Mouse (Mus musculus): ENCODE measurements at regions not wholly inside any gene's neighbourhood (a gene's known extent, or its start where the extent isn't known, plus 50 kb on each side); places are given as distances from the start of the nearest gene placed in this dataset.
"Not testable (repeated sequence)": the region's sequence is repeated elsewhere in the genome, so short reads cannot be mapped to it uniquely, and the experiment has no call there.

DNA sequence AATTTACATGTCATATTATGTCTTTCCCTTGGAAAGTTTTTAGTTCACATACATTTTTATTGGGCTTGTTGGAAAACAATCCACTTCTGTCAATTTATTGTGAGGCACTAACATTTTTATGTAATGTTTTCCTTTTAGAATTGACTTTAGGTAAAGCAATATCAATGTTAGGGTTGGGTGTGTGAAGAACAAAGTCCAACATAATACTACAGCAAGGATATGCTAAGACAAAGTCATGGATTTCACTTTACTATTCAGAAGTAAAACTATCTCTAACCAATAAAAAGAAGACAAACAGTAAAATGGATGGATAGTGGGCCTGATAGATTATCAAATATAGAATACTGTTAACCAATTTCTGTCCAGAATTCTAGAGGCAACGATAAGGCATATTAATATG is 208.4 kb downstream of the Amd2 start:
- WGBS, result 37% methylated on average over 1 of the region's 1 CpGs
- DNase-seq (ENCODE audit: low read depth, low spot score), result peak; percentile 25

GRCm38 (mm10) chr10:35502620-35503019 is 209.1 kb downstream of the Amd2 start:
- DNase-seq (ENCODE audit: low read depth, low spot score), result no peak
- 16% methylated on average over 3 of the region's 3 CpGs for WGBS

DNA sequence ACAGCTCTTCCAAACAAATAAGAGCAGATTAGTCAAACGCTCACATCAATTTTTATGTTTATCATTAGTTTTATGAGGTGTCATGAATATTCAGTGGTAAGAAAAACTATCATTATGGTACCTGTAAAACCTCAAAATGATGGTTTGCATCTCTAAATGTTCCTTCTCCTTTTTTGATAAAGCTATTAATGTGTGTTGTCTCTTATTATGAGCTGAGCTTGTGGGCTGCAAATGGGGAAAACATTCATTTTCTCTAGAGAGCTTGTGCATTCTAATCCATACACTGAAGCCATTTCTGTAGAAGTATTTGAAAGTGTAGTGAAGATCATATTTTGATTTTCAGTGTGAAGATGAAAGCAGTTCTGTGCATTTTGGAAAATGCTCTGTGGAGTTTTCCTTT is 209.6 kb downstream of the Amd2 start:
- WGBS, result 29% methylated on average over 1 of the region's 1 CpGs
- no peak for DNase-seq (ENCODE audit: low read depth, low spot score)

DNA sequence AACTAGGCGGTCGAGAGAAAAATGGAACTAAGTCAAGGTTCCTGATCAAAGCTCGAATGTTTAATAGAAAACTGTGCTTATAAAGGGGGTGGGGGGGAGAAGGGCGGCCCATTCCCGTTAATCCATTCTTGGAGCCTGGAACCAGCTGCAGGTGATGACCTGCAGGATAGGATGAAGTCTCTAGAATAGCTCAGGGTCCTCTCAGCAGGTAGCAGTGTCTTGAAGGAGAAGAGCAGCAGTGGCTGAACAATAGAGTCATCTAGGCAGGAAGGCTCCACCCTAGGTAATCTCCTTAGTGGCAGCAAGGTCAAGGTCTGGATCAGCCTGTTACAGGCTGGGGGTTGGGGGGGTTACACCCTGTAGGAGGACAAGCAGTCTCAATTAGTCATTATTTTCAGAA is 232.9 kb downstream of the Amd2 start:
- DNase-seq (ENCODE audit: low read depth, low spot score), result not testable (repeated sequence)
- 86% methylated on average over 5 of the region's 5 CpGs for WGBS

- DNase-seq (ENCODE audit: low read depth, low spot score), result no peak
- WGBS, result 71% methylated on average over 1 of the region's 1 CpGs
Measured at GRCm38 (mm10) chr10:35446471-35446870, 265.2 kb downstream of the Amd2 start.

DNA sequence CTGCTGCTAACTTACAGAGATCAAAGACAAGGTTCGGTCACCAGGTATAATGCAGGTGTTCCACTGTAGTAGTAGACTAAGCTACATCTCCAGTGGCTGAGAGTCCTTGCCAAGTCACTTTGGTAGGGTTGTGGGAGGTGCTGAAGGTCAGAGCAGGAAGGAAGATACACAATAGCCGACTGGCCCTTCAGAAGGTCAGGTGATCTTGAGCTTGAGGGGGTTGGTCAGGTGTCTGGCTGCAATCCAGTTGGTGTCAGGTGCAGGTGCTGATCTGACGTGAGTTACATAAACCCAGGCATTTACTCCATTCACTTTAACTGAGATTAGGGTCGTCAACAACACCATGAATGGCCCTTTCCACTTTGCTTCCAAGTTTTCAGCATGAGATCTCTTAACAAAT is 266.8 kb downstream of the Amd2 start:
- 60% methylated on average over 4 of the region's 4 CpGs for WGBS
- DNase-seq (ENCODE audit: low read depth, low spot score), result no peak

DNA sequence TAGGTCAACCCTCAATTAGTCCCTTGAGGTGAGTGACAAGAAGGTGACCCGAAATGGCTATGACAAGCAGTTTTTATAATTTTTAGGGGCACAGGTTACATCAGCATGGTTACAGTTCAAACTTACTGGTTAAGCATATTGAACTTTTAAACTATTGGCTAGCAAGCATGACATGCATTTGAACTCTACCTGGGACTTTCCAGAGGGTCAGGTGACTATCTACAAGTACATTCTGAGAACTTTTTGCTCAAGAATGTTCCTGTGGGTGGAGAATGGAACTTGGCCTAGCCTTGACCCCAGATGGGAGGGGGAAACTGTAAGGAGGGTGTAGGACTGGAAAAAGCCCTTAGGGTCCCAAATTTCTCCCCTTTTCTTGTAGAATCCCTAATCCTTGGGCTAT is 267.8 kb downstream of the Amd2 start:
- 96% methylated on average over 1 of the region's 1 CpGs for WGBS
- DNase-seq (ENCODE audit: low read depth, low spot score), result no peak

Measured in large intestine, adult 2 months (tissue).